Mouse (Mus musculus) ovary, adult 18-20 months (tissue): ENCODE data around the gene CN725425.

ENCODE experiments used
- DNase-seq: peaks from one replicate; pipeline ENCODE4 v3.0.0; 2022; ENCODE audit warnings: low spot score, mixed read lengths

Gene CN725425

DNA sequence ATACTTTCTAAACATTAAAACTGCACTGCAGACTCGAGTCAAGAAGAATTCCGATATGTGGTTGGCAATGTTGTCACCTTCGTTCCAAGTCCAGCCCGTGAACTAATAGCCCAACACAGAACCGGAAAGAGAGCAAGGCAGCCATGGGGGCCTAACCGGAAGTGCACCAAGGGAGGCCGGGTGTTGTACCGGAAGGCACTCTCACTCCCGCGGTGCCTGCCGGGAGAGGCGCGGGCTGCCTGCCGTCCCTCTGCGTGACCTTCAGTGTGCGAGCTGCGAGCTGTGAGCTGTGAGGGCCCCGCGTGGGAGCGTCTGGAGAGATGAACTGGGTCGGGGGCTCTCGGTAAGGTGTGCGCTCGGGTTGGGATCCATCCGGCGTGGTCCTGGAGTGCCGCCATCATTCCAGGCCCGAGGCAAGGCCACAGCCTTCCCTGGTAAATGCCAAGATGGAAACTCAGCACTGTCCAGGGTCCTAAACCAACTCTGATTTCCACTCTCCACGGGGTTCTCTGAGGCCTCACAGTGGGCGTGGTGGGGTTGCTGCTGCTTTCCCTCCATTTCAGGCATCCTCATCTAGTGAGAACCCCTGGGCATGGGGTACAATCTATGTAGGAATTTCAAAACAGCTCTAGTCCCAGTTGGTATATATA, at the start of gene CN725425:
TSS of gene CN725425 (plus strand) at position 239 of the 650 bp plus-strand sequence.
- DNase-seq: no peak

DNA sequence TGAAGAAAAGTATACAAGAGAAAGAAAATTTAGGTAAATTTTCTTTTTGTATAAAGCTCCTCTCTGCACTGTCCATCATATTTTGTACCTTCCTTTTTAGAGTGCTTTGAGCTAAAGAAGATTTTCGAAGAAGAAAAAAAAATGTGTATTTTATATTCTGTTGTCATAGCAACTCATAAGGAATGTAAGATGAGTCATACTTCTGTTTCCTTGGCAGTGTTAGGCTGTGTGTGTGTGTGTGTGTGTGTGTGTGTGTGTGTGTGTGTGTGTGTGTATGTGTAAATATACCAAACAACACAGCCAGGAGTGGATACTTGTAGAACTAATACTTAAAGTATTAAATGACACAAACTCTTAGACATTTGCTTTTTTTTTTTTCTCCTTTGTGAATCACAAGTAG, 46.7 kb upstream of the CN725425 start:
- DNase-seq: no peak

DNA sequence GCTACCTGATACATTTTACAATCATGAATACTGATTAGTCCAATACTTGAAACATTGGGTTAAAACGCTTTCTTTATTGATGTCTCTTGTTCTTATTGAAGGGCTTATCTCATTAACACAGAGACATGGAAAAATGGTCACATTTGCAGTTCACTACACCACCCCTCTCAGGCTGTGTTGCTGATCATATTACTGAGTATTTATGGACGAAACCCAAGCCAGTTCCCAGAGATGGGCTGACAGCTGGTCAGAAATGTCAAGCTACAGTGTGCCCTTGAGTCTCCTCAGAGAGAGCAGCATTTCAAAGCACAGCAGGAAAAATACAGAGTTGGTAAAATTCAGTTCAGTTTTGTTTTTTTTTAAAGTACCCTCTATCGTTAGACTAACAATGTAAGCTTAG, 46.0 kb upstream of the CN725425 start:
- no peak for DNase-seq

DNA sequence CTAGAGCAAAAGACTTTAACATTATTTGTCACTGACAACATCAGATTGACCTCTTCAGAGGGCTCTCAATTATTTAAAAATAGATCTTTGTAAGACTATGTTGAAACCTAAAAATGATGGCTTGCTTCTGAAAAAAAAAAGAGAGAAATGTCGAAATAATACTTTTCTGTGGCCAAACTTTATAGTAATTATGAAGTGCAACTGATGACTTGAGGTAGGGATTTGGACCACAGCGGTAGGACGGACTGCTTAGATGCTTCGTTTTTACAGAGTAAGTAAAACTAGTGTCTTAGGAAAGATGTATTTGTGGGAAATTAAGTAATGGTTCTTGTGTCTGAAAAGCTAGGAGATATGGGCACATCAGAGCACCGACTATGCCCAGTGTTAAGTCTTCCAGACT, 38.1 kb upstream of the CN725425 start:
- DNase-seq: no peak

DNA sequence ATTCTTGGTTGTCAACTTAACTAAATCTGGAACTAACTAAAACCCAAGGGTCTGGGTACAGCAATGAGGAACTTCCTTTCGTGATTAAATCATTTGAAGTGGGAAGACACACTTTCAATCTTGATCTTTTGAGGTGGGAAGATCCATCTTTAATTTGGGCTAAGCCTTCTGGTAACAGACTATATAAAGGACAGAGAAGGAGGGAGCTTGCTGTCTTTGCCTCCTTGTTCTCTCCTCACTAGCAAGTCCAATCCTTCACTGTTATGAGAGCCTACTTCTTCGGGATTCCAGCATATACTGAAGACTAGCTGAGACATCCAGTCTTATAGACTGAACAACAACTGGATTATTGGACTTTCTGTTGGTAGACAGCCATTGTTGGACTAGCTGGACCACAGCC, 35.8 kb upstream of the CN725425 start:
- no peak for DNase-seq

DNA sequence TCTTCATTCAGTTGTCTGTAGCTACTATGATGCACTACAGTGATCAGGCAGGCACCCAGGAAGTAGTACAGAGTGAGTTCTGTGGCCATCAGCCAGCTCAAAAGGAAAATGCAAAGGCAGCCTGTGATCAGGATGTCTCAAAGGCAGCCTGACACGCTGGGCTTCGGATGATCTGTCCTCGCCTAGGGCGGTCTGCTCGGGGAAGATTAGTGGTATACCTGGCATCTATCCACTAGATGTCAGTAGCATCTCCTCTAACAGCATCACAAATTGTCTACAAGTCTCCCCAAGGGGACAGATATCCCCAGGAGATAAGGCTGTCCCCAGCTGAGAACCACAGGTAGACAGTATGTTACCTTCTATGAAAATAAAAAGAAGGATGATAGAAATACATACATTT, 34.3 kb upstream of the CN725425 start:
- no peak for DNase-seq

DNA sequence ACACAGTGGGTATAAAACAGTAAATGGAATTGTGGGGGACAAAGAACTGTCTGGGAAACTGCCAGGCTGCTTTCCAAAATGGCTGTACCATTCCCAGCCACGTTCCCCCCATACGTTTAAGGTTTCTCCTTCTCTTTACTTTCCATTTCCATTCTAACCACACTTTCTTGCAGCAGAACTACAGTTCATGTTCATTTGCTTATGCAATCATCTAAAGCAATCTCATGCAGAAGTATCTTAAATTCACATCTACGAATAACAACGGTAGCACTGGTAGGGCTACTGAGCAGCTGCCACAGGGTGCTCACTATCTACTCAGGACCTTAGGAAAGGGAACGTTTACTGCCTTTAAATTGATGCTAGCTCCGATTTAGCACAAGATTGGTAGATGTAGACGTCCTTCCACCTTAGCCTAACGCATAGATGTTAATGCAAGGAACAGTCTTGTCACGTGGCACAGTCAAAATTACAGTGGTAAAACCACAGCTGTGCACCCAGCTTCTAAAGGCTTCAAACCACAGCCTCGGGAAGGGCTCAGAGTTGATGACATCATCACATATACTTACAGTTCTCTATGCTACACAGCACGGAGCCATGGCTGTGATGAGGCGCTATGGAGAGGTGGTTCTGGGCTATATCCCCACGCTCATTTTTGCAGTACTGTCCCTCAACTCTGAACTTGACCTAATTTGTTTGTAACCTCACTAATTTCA, 31.3 kb upstream of the CN725425 start:
- no peak for DNase-seq

DNA sequence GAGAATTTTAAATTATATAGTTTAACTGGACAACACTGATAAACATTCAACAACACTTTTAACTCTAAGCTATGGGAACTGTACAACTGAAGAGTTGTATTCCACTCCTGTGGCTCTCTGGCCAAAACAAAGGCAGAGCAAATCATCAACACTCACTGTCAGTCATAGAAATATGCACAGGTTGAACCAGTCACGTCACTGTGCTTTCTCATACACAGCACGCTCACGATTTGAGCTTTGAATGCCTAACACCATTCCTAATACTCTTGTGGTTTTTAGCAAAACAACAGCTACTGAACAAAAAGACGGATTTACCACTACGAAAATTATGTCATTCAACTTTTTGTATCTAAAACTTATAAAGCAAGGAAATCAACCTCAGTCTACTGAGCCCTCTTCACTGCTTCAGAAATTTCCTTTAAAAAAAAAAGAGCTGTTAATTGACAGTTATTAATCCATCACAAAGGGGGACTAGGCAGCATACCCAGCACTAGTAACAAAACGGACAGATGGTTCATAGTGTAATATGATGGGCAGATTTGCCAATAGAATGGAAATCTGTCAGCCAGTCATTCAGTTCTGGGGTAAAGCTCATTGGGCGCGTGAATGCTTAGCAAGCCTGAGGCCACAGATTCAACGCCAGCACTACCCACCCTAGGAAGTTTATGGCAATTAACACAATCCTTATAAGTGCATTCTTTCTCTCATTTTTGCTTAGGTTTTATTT, 28.5 kb upstream of the CN725425 start:
- DNase-seq: no peak

DNA sequence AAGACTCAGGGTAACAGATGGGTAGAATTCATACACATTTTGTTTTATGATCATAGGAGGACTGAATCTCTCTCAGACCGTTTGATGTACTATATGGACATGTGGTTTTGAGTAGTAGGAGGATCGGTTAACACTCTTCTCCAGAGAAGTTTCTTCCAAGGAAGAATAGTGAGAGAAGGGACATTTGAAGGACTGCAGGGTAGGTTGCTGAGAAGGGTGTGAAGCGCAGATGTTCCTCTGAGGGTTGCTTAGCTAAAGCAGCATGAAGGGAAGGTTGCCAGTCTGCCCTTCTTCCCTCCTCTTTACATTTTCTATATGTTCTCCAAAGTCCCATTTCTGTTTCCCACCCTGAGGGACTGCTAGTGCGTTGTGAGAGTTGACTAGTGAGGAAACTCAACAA, 28.0 kb upstream of the CN725425 start:
- DNase-seq: no peak

DNA sequence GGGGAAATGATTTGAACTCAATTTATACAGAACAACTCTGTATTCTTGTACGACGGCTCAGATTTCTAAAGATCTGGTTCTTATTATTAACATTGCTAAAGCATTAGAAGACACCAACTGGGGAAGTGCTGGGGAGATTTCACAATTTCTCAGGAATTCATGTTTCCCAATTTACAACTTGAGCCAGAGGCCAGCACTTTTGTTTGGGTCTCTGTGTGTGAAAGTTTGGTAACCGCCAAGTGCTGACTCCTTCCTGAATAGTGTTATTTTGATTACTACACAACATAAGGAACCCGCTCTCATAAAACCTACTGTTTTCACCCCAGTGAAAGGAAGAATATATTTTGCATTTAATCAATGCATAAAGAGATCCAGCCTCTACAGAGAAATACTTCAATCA, 27.1 kb upstream of the CN725425 start:
- no peak for DNase-seq

DNA sequence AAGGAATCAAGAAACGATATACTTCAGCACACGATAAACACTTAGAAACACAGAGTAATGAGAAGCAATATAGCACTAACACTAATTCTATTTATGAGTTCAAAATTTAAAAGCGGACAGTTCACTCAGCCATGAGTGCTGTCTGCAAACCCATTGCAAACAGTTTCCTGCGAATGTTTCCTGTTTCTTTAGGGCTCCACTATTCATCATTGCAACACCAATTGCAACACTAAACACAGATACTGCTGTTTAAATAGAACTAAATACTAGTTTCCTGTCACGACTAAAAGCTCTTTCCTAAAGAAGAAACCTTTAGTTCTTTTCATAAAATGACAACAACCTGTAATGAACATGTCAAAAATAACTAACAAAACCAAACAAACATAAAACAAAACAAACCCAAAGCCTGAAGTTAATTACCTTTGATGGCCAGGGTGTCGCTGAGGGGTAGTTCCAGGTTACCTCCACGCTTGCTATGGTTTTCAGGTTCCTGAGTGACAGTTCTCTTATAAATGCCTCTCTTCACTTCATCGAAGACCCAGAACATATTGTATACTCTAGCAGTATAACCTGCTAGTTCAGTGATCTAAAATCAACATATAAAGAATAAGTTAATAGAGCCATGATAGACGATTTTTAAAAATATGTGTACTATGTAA, 20.5 kb upstream of the CN725425 start:
- no peak for DNase-seq

DNA sequence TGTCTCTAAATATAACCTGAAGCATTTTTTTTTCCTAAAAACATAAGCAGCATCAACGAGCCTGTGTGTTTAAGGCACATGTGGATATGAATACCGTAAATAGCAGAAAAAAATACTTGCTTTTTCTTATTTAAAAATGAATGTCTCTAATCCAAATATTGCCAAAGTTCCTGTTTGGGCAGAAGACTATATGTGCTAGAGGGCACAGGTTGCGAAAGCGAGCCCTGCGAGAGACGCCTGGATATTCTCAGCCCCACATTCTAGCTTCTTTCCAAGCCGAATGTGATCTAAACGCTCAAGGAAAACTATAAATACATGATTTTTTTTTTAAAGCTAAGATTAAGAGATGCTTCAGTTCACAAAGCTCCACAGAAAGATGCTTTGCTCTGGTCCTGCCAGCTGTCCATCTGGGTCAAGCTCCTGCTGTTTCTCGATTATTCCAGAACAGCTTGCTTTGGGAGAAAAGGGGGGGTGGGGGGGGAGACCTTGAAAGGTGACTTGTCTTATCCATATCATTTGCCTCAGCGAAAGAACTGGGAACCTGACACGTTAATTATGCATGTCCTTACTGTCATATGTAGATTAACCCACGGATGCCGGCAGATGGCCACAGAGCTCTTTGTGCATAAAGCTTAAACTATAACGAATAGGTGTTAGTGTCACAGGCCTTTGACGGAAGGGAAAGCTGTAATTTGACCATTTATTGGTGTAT, 19.2 kb upstream of the CN725425 start:
- no peak for DNase-seq

DNA sequence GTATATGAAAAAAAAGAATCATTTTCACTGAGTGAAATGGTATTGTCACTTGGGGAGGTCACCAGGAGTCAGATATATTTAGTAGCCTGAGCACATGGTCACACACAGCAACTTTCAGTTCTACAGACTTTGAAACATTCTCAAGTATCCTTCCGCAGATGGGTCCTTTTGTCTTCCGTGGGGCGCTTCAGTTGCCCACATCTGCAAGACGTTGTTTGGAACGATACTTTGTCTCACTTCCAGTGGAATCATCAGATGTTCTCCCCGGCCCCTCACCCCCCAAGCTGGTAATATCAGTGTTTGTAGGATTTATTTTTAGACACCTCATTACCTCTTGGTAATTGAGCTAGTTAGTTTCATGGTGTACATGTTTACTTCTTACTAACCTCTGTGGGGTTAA, 12.9 kb upstream of the CN725425 start:
- no peak for DNase-seq

DNA sequence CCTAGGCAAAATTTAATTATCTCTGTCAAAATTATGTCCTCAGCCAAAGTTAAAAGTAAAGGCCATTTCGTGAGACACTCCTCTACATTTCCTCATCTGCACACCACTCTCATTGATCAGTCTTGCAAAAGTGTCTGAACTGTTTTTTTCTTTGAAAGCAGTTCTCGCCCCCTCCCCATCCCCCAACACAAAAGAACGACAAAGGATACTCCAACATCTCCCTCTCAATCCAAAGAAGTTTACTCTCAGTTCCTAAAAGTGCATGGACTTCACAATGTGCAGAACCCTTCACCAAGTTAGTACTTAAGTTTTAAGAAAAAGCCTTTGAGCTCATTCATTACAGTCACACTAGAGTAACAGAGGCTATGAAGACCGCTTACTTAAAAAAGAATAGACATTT, 9.3 kb upstream of the CN725425 start:
- DNase-seq: no peak

DNA sequence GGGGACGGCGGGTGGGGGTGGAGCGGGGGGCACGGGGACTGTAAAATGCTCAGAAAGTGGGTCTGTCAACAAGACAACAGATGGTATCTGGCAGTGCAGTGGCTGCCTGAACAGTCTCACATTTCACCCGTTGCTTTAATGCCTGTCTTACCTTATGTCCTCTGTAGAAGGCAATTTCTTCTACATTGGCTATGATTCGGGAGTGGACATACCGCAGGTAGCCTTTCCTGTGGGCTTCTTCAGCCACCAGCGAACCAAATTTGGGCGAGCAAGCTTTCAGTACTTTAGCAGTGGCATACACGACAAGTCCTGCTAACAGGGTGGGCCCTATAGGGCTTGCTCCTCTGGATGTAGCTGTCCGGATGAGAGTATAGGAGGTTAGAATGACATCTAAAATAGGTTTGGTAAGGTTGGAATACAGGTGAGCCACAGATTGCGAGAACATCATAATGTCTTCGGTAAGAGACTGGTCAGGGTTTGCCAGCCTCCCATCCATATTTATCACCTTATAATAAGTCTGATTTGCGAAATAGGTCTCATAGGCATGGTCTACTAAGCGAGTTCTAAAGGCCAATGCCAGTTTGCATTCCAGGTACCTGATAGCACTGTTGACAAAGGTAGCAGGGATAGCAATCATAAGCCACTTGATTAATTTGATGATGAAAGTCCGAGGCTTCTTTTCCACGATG, 8.6 kb upstream of the CN725425 start:
- no peak for DNase-seq

DNA sequence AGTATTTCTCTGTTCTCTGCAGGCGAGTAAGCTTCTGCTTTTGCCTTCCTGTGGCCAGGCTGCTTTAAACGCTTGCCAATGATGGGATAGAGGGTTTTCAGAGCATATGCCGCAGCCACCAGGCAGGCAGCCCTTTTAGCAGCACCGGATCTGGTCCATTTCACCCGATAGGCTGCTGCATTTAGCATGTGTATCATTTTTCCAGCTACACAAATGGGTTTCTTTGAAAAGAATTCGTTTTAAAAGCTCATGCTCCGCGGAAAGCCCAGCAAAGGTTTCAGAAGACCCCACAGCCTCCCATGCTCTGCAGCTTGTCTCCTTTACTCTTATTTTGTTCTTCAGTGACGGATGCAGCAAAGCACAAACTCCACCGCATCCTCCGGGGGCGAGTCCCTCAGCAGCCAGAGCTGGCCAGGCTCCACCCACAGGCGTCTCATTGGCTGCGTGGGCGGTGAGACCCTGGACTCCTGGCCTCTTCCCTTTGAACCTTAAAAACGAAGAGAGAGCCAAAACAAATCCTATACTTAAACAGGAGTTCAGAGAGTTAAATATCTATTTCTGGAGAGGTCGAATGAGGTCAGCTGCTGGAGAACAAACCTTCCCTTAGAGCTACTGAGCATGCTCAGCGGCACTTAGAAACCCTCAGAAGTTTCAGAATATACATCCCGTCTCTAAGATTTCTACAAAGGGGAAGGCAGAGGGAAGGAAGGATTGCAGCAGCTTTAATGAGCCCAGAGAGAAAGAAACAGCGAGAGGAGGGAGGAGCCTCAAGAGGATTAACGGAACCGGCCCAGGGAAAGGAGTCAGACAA, 7.7 kb upstream of the CN725425 start, which contains the start of gene Abcd2:
TSS of gene Abcd2 (minus strand) at position 388 of the 811 bp plus-strand sequence.
- peak; percentile 77 for DNase-seq

DNA sequence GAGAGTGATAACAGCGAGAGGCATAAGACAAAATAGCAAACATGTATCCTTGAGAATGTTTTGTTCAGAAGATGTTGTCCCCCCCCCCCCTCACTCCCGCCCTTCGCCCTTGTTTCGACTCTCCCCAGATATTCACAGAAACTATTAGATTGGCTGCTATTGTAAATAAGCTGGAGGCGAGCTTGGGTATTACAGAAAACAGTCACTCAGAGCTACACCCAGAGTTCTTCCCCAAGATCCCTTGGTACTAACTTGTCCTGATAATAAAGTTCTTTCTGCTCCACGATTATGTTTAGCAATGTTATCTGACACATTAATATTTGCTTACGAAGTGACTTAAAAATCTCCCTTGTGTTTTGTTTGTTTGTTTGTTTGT, 7.1 kb upstream of the CN725425 start:
- DNase-seq: no peak

DNA sequence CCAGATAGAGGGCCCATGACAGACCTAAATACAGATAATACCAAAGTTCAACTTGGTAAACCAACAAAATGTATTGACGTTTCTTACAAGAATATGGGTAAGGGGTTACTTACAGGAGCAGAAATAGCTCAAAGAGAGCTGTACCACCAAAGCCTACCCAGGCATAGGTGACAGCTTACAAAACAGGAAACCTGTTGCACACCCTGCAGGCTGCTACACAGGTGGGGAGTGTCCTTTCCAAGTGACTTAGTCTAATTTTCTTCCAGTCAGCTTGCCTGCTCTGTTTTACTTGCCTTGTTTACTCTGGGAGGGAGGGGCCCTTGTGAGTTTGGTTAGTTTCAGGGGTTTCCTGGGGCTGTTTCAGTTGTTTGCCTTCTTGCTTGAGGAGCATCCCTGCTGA, 1.5 kb downstream of the CN725425 start:
- no peak for DNase-seq

DNA sequence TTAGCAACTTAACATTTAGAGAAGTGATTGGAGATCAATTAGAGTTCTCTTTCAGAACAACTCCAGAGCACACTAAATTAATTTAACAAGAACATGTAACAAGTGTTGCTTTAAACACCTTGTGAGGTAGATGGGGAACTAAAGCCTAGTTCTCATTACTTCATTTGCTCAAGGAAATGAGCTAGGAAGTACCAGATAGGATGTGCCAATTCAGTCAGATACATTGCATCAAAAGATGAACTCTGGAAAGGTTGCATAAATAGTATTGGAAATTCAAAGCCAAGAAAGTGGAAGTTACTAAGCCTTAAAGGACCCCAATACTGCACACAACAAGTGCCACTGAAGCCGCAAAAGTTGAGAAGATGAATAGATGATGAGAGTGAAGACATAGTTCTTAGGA, 3.2 kb downstream of the CN725425 start:
- no peak for DNase-seq

DNA sequence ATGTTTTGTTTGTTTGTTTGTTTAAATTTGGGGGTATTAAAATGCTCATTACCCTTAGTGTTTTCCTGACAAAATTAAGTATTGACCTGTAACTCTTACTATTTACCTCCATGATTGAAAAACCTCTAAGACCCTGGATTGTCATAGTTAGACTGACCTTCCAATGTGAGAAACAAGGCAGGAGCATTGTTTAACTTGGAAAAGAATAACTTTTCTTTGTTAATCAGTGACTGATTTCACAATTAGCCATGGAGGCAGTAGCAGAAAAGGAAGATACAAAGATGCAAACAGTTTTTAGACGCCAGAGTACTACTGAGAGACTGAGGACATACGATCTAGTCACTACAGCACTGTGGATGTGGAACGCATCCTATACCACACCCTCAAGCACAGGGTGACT, 4.2 kb downstream of the CN725425 start:
- DNase-seq: no peak

DNA sequence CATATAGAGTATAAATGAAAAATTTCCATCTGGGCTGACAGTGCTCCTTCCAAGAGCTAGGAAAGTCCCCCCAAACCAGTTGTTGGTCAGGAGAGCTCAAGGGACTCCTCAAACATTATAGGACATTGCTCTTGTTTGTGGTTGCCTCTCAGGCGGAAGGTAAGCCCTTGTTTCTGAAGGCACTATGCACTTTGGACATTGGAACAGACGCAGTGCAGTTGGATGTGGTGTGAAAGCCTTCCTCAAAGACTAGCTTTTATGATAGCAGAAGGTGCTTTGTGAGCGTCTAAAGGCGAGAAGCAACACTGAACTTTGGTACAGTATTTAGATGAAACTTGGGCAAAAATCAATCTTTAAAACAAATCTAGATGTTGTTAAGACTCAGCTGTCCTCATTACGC, 7.2 kb downstream of the CN725425 start:
- DNase-seq: no peak
